Mouse (Mus musculus): ENCODE measurements around the gene Kat2a. TPM values are rescaled to one million over a fixed set of nuclear protein-coding genes. Genes with fewer than 3 reads are reported as not detected.

The Kat2a gene
- total RNA-seq, 1 experiment from 2014 or later = 7.1 TPM

GRCm38 (mm10) chr11:100714948-100715347 lies 2.7 kb upstream of the Kat2a start:
- no peak for ATAC-seq (replicated peaks; ENCODE audit: insufficient number of reproducible peaks, low FRiP score, low TSS enrichment, poor library complexity, severe bottlenecking)

GRCm38 (mm10) chr11:100714534-100714915 lies 2.3 kb upstream of the Kat2a start:
- ATAC-seq (replicated peaks; ENCODE audit: insufficient number of reproducible peaks, low FRiP score, low TSS enrichment, poor library complexity, severe bottlenecking) = peak; percentile 60

- ATAC-seq (replicated peaks; ENCODE audit: insufficient number of reproducible peaks, low FRiP score, low TSS enrichment, poor library complexity, severe bottlenecking) = peak; percentile 18; the same call in 1 of the 2 replicates
Observed at GRCm38 (mm10) chr11:100713735-100714533, 1.7 kb upstream of the Kat2a start, which contains the start of gene Hspb9. TSS of gene Hspb9 (plus strand) at chr11:100713850.

GRCm38 (mm10) chr11:100713174-100713573 lies 909 bp upstream of the Kat2a start:
- ATAC-seq (replicated peaks; ENCODE audit: insufficient number of reproducible peaks, low FRiP score, low TSS enrichment, poor library complexity, severe bottlenecking) = no peak

- no peak for ATAC-seq (replicated peaks; ENCODE audit: insufficient number of reproducible peaks, low FRiP score, low TSS enrichment, poor library complexity, severe bottlenecking)
Observed at GRCm38 (mm10) chr11:100710977-100711376, 1.3 kb downstream of the Kat2a start.

- no peak for ATAC-seq (replicated peaks; ENCODE audit: insufficient number of reproducible peaks, low FRiP score, low TSS enrichment, poor library complexity, severe bottlenecking)
Observed at GRCm38 (mm10) chr11:100710528-100710927, 1.7 kb downstream of the Kat2a start.

- ATAC-seq (replicated peaks; ENCODE audit: insufficient number of reproducible peaks, low FRiP score, low TSS enrichment, poor library complexity, severe bottlenecking) = no peak
Observed at GRCm38 (mm10) chr11:100709201-100709810, 3.0 kb downstream of the Kat2a start.

- ATAC-seq (replicated peaks; ENCODE audit: insufficient number of reproducible peaks, low FRiP score, low TSS enrichment, poor library complexity, severe bottlenecking) = no peak
Observed at GRCm38 (mm10) chr11:100705095-100705747, 7.0 kb downstream of the Kat2a start.

GRCm38 (mm10) chr11:100703851-100704531 lies 8.3 kb downstream of the Kat2a start, which contains the start of gene Dhx58:
TSS of gene Dhx58 (minus strand) at chr11:100704271.
- 0 out of 2 replicates have a peak, but pooled peaks have one; percentile 15 for ATAC-seq (replicated peaks; ENCODE audit: insufficient number of reproducible peaks, low FRiP score, low TSS enrichment, poor library complexity, severe bottlenecking)

- ATAC-seq (replicated peaks; ENCODE audit: insufficient number of reproducible peaks, low FRiP score, low TSS enrichment, poor library complexity, severe bottlenecking) = no peak
Observed at GRCm38 (mm10) chr11:100703366-100703765, 8.9 kb downstream of the Kat2a start.

GRCm38 (mm10) chr11:100702906-100703305 lies 9.4 kb downstream of the Kat2a start:
- no peak; the same call in 1 of the 2 replicates for ATAC-seq (replicated peaks; ENCODE audit: insufficient number of reproducible peaks, low FRiP score, low TSS enrichment, poor library complexity, severe bottlenecking)

- ATAC-seq (replicated peaks; ENCODE audit: insufficient number of reproducible peaks, low FRiP score, low TSS enrichment, poor library complexity, severe bottlenecking) = peak; percentile 58
Observed at GRCm38 (mm10) chr11:100702081-100702851, 10.0 kb downstream of the Kat2a start.

GRCm38 (mm10) chr11:100701301-100701700 lies 11.0 kb downstream of the Kat2a start:
- ATAC-seq (replicated peaks; ENCODE audit: insufficient number of reproducible peaks, low FRiP score, low TSS enrichment, poor library complexity, severe bottlenecking) = peak; percentile 60

- ATAC-seq (replicated peaks; ENCODE audit: insufficient number of reproducible peaks, low FRiP score, low TSS enrichment, poor library complexity, severe bottlenecking) = no peak
Observed at GRCm38 (mm10) chr11:100700710-100701109, 11.6 kb downstream of the Kat2a start.

GRCm38 (mm10) chr11:100697921-100698320 lies 14.3 kb downstream of the Kat2a start:
- ATAC-seq (replicated peaks; ENCODE audit: insufficient number of reproducible peaks, low FRiP score, low TSS enrichment, poor library complexity, severe bottlenecking) = no peak

GRCm38 (mm10) chr11:100694926-100695325 lies 17.3 kb downstream of the Kat2a start:
- ATAC-seq (replicated peaks; ENCODE audit: insufficient number of reproducible peaks, low FRiP score, low TSS enrichment, poor library complexity, severe bottlenecking) = peak; percentile 77

- no peak for ATAC-seq (replicated peaks; ENCODE audit: insufficient number of reproducible peaks, low FRiP score, low TSS enrichment, poor library complexity, severe bottlenecking)
Observed at GRCm38 (mm10) chr11:100693154-100693553, 19.1 kb downstream of the Kat2a start.

GRCm38 (mm10) chr11:100692164-100692616 lies 20.1 kb downstream of the Kat2a start, which contains the start of gene Zfp385c:
TSS of gene Zfp385c (minus strand) at chr11:100692455.
- no peak for ATAC-seq (replicated peaks; ENCODE audit: insufficient number of reproducible peaks, low FRiP score, low TSS enrichment, poor library complexity, severe bottlenecking)

Measured in monocyte, adult 5-6 weeks (primary cell).